Mouse (Mus musculus) ES-Bruce4 (cell line): Measurements from ENCODE around the gene Rfx6. TPM values are rescaled to one million over a fixed set of nuclear protein-coding genes. Genes with fewer than 3 reads are reported as not detected.

Source experiments
- H3K27ac ChIP-seq: 2 replicates; pipeline ENCODE4 v1.5.1; 2012; ENCODE audit warnings: low read length, inconsistent platforms; ENCODE audit not compliant: insufficient read depth
- H3K27me3 ChIP-seq: 2 replicates; pipeline ENCODE4 v1.6.1; 2012; ENCODE audit warnings: mild to moderate bottlenecking, low read length, inconsistent platforms; ENCODE audit not compliant: control insufficient read depth, poor library complexity, insufficient read depth, severe bottlenecking
- H3K36me3 ChIP-seq: 2 replicates; pipeline ENCODE4 v1.6.1; 2012; ENCODE audit warnings: inconsistent platforms, mild to moderate bottlenecking, low read length, moderate library complexity; ENCODE audit not compliant: control insufficient read depth, poor library complexity, insufficient read depth, severe bottlenecking
- H3K4me1 ChIP-seq: one replicate; pipeline ENCODE4 v1.8.1; 2011; ENCODE audit warnings: low read length; ENCODE audit not compliant: control insufficient read depth, insufficient read depth
- H3K4me3 ChIP-seq: 2 replicates; pipeline ENCODE4 v1.5.1; 2011; ENCODE audit warnings: low read depth, mild to moderate bottlenecking, low read length
- H3K9ac ChIP-seq: 2 replicates; pipeline ENCODE4 v1.6.1; 2012; ENCODE audit warnings: low read depth, mild to moderate bottlenecking, inconsistent platforms; ENCODE audit not compliant: poor library complexity, severe bottlenecking
- H3K9me3 ChIP-seq: replicated peaks from 2 replicates; pipeline ENCODE4 v1.6.1; 2012; ENCODE audit warnings: mild to moderate bottlenecking, low read length, inconsistent platforms; ENCODE audit not compliant: control insufficient read depth, poor library complexity, insufficient read depth, severe bottlenecking
- CTCF ChIP-seq: IDR thresholded peaks from one replicate; pipeline ENCODE4 v1.8.1; 2011; ENCODE audit warnings: low read depth, low read length
- EP300 ChIP-seq: IDR thresholded peaks from 2 replicates; pipeline ENCODE4 v1.6.1; 2011; ENCODE audit warnings: low read depth, low read length; ENCODE audit not compliant: insufficient read depth
- POLR2A ChIP-seq: IDR thresholded peaks from one replicate; pipeline ENCODE4 v1.8.1; 2011; ENCODE audit warnings: low read length; ENCODE audit not compliant: insufficient read depth
- polyA plus RNA-seq: library from polyadenylated mRNA; stranded (reverse); fragments of >200 nt; gene quantifications from 2 replicates; pipeline ENCODE4 v1.2.4, GENCODE M21; 2011; ENCODE audit warnings: low read depth; ENCODE audit not compliant: missing spikeins, insufficient read depth, insufficient read length

The Rfx6 gene
- polyA plus RNA-seq, 1 experiment: 1.5 TPM

- TF ChIP-seq EP300: no peak
- TF ChIP-seq POLR2A: no peak
- no peak for TF ChIP-seq CTCF
- Histone ChIP-seq H3K9me3 (no peaks in the 10 kb centered on the region), H3K4me3 (no peak overlapping the region), H3K4me1 (no peaks in the 10 kb centered on the region), H3K36me3 (no peaks in the 10 kb centered on the region), H3K9ac (no peak overlapping the region), H3K27ac (no peak overlapping the region), H3K27me3 (no peaks in the 10 kb centered on the region)
These were observed 90.9 kb downstream of the Rfx6 start for GRCm38 (mm10) chr10:51768445-51768844.

- Histone ChIP-seq H3K4me1 (no peaks in the 10 kb centered on the region), H3K27ac (no peak overlapping the region), H3K9me3 (no peaks in the 10 kb centered on the region), H3K9ac (no peak overlapping the region), H3K36me3 (no peaks in the 10 kb centered on the region), H3K4me3 (no peak overlapping the region), H3K27me3 (no peaks in the 10 kb centered on the region)
- TF ChIP-seq POLR2A: no peak
- no peak for TF ChIP-seq EP300
- TF ChIP-seq CTCF: no peak
These were observed 91.7 kb downstream of the Rfx6 start for GRCm38 (mm10) chr10:51769252-51769651.

DNA sequence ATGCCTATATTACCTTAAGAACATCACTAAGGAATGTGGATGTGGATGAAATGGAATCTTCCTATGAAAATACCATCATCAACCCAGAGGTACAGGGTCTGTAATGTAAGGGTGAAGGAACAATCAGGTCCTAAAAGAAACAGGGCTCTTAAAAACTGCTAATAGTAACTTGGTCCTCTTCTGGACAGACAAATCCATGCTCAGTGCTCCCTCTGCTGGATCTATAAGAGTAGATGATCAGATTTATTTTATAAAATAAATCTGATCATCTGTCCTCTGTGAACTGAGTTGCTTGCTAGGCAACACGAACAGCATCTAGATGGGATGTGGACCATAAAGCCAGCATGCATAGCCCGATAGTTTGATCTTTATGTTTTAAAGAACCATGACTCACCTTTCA, 102.1 kb downstream of the Rfx6 start:
- Histone ChIP-seq H3K4me1 (no peaks in the 10 kb centered on the region), H3K27ac (no peak overlapping the region), H3K9me3 (no peaks in the 10 kb centered on the region), H3K9ac (no peak overlapping the region), H3K36me3 (no peaks in the 10 kb centered on the region), H3K27me3 (no peaks in the 10 kb centered on the region), H3K4me3 (no peak overlapping the region)
- no peak for TF ChIP-seq EP300
- TF ChIP-seq POLR2A: no peak
- no peak for TF ChIP-seq CTCF

Other genes with a start within 250 kb of the Rfx6 start
- not detected in 2 replicates for gene Gm49339, start 197.1 kb upstream of the Rfx6 start, polyA plus RNA-seq
- not detected in 2 replicates for gene Lilr4b, start 197.1 kb upstream of the Rfx6 start, polyA plus RNA-seq
- gene Lilrb4a, start 186.8 kb upstream of the Rfx6 start, polyA plus RNA-seq: not detected in 2 replicates
- not detected in 2 replicates for gene Fam162b, start 87.2 kb upstream of the Rfx6 start, polyA plus RNA-seq
- not detected in 2 replicates for gene Gprc6a, start 46.3 kb upstream of the Rfx6 start, polyA plus RNA-seq